Mouse (Mus musculus) stomach, postnatal 0 days (tissue): ENCODE results near the gene Zfp775.

ENCODE experiments used
- CTCF ChIP-seq: IDR thresholded peaks from 2 replicates; pipeline ENCODE4 v1.5.1; 2016; ENCODE audit warnings: antibody characterized with exemption, low read depth, mild to moderate bottlenecking, moderate library complexity
- EP300 ChIP-seq: optimal IDR thresholded peaks from 2 replicates; pipeline ENCODE3; 2016; ENCODE audit warnings: antibody characterized with exemption

DNA sequence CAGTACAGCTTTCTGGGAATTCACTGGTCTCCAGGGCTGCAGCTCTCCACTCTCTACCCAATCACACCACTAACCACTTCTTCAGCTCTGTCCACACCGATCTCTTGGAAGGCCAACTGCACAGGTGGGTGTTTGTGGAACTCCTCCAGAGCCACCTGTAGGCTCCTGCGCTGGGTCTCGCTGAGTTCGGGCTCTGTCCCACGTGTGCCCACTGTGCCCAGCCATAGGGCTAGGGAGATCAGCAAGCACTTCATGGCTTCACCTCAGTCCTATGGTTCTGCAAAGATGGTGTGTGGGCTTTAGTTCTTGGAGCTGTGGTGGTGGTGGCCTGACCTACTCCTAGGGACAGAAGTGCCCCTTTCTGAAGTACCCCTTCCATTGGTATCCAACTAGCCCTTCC is 29.8 kb upstream of the Zfp775 start:
- TF ChIP-seq CTCF (no peak), EP300 (no peak)
